Mouse (Mus musculus): Measurements from ENCODE around the gene Krt27. TPM values are rescaled to one million over a fixed set of nuclear protein-coding genes. Genes with fewer than 3 reads are reported as not detected.
A peak's percentile ranks its signal among the peaks of the same experiment; 100 is the strongest.

Gene Krt27
- total RNA-seq (2021), result not detected
- long read RNA-seq, experiment 1, result 0 reads
- long read RNA-seq, experiment 2, result 0 reads

- intact Hi-C loops (cut with DNase I), result no loop called here
- TF ChIP-seq CTCF (IDR thresholded peaks at IDR 0.05), result no peak
- no peak within 1 kb of the TSS for H3K27ac ChIP-seq
- DNase-seq, result no peak
- no peak within 1 kb of the TSS for H3K4me3 ChIP-seq
Observed at GRCm38 (mm10) chr11:99351004-99351403, at the start of gene Krt27. Gene Krt27 (minus strand): TSS chr11:99351104.

DNA sequence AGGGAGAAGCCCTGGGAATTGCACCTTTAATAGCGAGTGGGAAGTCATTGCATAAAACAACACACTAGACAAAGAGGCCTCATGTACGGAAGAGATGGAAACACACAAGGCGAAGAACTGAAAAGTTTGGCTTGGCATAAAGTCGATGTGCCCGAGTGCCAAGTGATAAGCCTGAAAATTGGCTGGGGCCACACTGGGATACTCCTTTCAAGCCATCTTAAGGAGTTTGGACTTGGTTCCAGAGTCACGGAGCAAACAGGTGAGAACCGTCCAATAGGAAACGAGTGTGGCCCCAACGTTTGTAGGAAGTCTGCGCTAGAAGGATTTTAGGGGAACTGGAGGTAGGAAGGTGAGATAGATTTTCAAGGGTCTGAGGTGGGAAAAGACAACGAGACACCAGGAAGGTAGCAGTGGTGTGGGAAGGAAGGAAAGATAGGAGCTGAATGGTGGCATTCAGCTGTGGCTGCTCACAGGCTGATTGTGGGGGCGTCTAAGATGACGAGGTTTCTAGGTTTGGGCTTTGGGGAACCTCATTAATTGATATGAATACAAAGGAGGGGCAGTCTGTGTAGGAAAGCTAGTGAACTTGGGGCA lies 49.1 kb upstream of the Krt27 start:
- no peak for DNase-seq
- intact Hi-C loops (cut with DNase I), result no loop called here
- Histone ChIP-seq H3K27ac (no peak overlapping the region), H3K4me3 (no peak overlapping the region)
- TF ChIP-seq CTCF (IDR thresholded peaks at IDR 0.05), result no peak

DNA sequence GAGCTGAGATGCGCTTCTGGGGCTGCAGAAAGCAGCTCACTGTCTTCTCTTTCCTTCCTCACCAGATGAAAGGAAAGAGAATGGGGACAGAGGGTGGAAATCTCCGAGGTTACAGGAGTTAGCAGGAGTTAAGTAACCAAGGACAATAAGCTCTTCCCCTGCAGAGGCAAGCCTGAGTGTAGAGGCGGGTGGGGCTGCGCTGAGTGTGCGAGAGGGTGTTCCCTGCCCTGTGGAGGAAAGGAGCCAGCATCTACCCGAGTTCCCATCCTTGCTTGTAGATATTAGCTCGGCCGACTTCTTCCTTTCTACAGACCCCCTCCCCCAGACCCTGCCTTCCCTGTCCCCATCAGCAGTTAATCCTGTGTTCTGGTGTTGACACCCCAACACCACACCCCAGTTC lies 47.9 kb upstream of the Krt27 start:
- no peak overlapping the region for H3K27ac ChIP-seq
- intact Hi-C loops (cut with DNase I), result no loop called here

GRCm38 (mm10) chr11:99398084-99398483 lies 47.2 kb upstream of the Krt27 start:
- Histone ChIP-seq H3K27ac (no peak overlapping the region), H3K4me3 (no peak overlapping the region)
- intact Hi-C loops (cut with DNase I), result no loop called here
- no peak for TF ChIP-seq CTCF (IDR thresholded peaks at IDR 0.05)
- no peak for DNase-seq

More for the DNA sequence above, 47.9 kb upstream of the Krt27 start:
- DNase-seq, result no peak
- no peak for TF ChIP-seq CTCF (IDR thresholded peaks at IDR 0.05)
- no peak overlapping the region for H3K4me3 ChIP-seq

DNA sequence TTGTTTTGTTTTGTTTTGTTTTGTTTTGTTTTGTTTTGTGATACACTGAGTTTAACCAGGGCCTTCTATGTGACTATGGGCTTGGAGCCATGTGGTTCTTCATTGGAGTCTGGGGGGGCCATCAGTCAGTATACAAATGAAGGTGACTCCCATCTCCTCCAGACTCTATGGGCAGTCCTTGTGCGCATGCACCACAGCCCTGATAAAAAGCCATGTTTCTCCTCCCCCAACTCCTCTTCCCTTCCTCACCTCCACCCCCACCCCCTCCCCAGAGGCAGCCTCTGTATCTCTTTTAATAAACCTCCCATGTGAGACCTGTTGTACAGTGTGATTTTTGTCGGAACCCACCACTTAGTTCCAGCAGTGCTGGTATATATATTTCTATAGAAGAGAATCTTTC lies 45.8 kb upstream of the Krt27 start:
- intact Hi-C loops (cut with DNase I), result no loop called here
- no peak overlapping the region for H3K4me3 ChIP-seq
- DNase-seq, result no peak
- no peak overlapping the region for H3K27ac ChIP-seq
- TF ChIP-seq CTCF (IDR thresholded peaks at IDR 0.05), result no peak

GRCm38 (mm10) chr11:99396034-99396433 lies 45.1 kb upstream of the Krt27 start:
- no peak for DNase-seq
- intact Hi-C loops (cut with DNase I), result no loop called here
- TF ChIP-seq CTCF (IDR thresholded peaks at IDR 0.05), result no peak
- Histone ChIP-seq H3K27ac (no peak overlapping the region), H3K4me3 (no peak overlapping the region)

DNA sequence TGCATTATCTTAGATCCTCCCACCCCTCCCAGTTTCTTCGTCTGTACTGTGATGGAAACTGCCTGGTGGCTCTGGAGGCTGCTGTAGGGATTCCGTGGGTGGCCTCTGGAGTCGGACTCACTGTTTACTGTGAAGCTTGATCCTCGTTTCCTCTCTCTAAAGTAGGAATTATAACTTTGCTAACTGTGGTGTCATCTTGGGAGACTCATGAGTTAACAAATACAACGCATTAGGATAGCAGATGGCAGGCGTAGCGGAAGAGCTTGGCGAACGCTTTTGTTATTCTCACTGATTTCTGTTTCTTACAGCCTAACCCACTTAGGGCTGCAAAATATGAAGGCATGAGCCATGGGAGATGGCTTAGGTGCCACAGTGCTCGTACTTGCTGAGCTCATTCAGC lies 41.6 kb upstream of the Krt27 start:
- H3K27ac ChIP-seq, result no peak overlapping the region
- H3K4me3 ChIP-seq, result no peak overlapping the region
- no peak for DNase-seq
- TF ChIP-seq CTCF (IDR thresholded peaks at IDR 0.05), result no peak
- intact Hi-C loops (cut with DNase I), result no loop called here

DNA sequence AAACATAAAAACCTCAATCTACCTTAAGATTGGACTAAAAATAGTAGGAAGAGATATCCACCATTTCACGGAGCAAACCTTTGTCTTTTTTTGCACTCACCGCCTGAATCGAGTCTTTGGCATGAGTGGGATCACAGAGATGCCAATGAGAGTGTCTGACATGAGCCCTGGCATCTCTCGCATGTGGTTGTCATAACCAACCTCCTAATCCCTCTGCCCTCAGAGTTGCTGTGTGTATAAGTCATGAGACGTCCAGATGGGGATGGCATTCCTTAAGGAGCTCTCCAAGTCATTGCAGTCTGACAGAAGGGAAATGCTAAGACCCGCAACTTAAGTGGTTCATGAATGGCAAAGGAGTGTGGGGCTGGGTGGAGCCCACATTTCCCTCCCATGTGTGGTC lies 40.5 kb upstream of the Krt27 start:
- no peak for DNase-seq
- Histone ChIP-seq H3K4me3 (no peak overlapping the region; the same call in 1 of the 2 replicates), H3K27ac (no peak overlapping the region)
- intact Hi-C loops (cut with DNase I), result no loop called here
- no peak for TF ChIP-seq CTCF (IDR thresholded peaks at IDR 0.05)

DNA sequence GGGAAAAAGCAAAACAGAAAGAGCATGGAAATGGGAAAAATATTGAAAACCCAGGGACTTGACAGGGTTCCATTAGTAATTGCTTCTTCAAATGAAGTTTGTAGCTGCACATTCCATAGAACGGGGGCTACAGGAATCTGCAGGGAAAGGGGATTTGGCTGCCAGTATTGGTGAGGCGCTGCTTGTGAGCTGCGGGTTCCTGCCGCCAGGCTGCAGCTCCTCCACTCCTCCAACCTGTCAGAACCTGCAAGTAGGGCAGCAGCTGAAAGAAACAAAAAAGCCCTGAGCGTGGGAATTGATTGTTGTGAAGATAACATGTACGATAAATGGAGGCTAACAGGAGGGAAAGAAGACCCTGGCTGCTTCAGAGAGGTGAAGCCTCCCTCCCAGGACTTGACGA lies 40.0 kb upstream of the Krt27 start:
- intact Hi-C loops (cut with DNase I), result no loop called here
- Histone ChIP-seq H3K4me3 (no peak overlapping the region; the same call in 1 of the 2 replicates), H3K27ac (no peak overlapping the region)
- no peak for TF ChIP-seq CTCF (IDR thresholded peaks at IDR 0.05)
- DNase-seq, result no peak

- no peak for DNase-seq
- Histone ChIP-seq H3K4me3 (no peak within 1 kb of the TSS), H3K27ac (no peak within 1 kb of the TSS)
- intact Hi-C loops (cut with DNase I), result no loop called here
- TF ChIP-seq CTCF (IDR thresholded peaks at IDR 0.05), result no peak
Observed at GRCm38 (mm10) chr11:99389264-99389663, 38.4 kb upstream of the Krt27 start, which contains the start of gene Krt10. Gene Krt10 (minus strand): TSS chr11:99389364.

GRCm38 (mm10) chr11:99388661-99389060 lies 37.8 kb upstream of the Krt27 start:
- intact Hi-C loops (cut with DNase I), result no loop called here
- TF ChIP-seq CTCF (IDR thresholded peaks at IDR 0.05), result no peak
- Histone ChIP-seq H3K4me3 (no peak overlapping the region), H3K27ac (no peak overlapping the region)
- DNase-seq, result no peak

GRCm38 (mm10) chr11:99385813-99386721 lies 35.2 kb upstream of the Krt27 start:
- DNase-seq, result peak; percentile 97
- peak overlapping the region; percentile 93 for H3K27ac ChIP-seq
- intact Hi-C loops (cut with DNase I), result no loop called here
- TF ChIP-seq CTCF (IDR thresholded peaks at IDR 0.05), result no peak
- peak overlapping the region; percentile 90 for H3K4me3 ChIP-seq

- TF ChIP-seq CTCF (IDR thresholded peaks at IDR 0.05), result no peak; the same call in 1 of the 2 replicates
- no peak overlapping the region for H3K27ac ChIP-seq
- H3K4me3 ChIP-seq, result no peak overlapping the region
- intact Hi-C loops (cut with DNase I), result loop anchor here (2.0 kb wide), 1 partner anchor 83 kb away; no protein-coding TSS in a partner anchor
- DNase-seq, result peak; percentile 75
Observed at GRCm38 (mm10) chr11:99379568-99379967, 28.7 kb upstream of the Krt27 start.
